Mouse (Mus musculus) limb, embryonic 11.5 days (tissue): ENCODE measurements around the gene Gapdhs. TPM values are rescaled to one million over a fixed set of nuclear protein-coding genes. Genes with fewer than 3 reads are reported as not detected.

Source experiments
- ATAC-seq: fragments of 200-750 bp; cut with Nextera tagmentation; 2 replicates; pipeline ENCODE4 v1.8.0; 2017; ENCODE audit warnings: low read depth; ENCODE audit not compliant: insufficient number of reproducible peaks, low FRiP score, low TSS enrichment
- DNase-seq: peaks from one replicate; pipeline ENCODE4 v3.0.0-alpha.2; 2015; ENCODE audit warnings: low spot score
- H3K27ac ChIP-seq: fragments of 300-500 bp; sonication (generic); replicated peaks from 2 replicates; pipeline ENCODE4 v1.5.1; 2014; ENCODE audit warnings: low read depth, mild to moderate bottlenecking, low read length
- H3K27me3 ChIP-seq: fragments of 300-500 bp; sonication (generic); 2 replicates; pipeline ENCODE4 v1.6.1; 2014; ENCODE audit warnings: mild to moderate bottlenecking, low read length, mixed read lengths; ENCODE audit not compliant: control insufficient read depth, insufficient read depth
- H3K36me3 ChIP-seq: fragments of 300-500 bp; sonication (generic); 2 replicates; pipeline ENCODE4 v1.6.1; 2014; ENCODE audit warnings: mild to moderate bottlenecking, low read length, moderate library complexity, mixed read lengths; ENCODE audit not compliant: control insufficient read depth, insufficient read depth
- H3K4me1 ChIP-seq: fragments of 300-500 bp; sonication (generic); 2 replicates; pipeline ENCODE4 v1.6.1; 2014; ENCODE audit warnings: low read length, mixed read lengths; ENCODE audit not compliant: control insufficient read depth, insufficient read depth
- H3K4me2 ChIP-seq: fragments of 300-500 bp; sonication (generic); 2 replicates; pipeline ENCODE4 v1.6.1; 2014; ENCODE audit warnings: low read depth, mild to moderate bottlenecking, moderate library complexity; ENCODE audit not compliant: severe bottlenecking
- H3K4me3 ChIP-seq: fragments of 300-500 bp; sonication (generic); 2 replicates; pipeline ENCODE4 v1.5.1; 2014; ENCODE audit warnings: low read depth, low read length
- H3K9ac ChIP-seq: fragments of 300-500 bp; sonication (generic); 2 replicates; pipeline ENCODE4 v1.6.1; 2014; ENCODE audit warnings: mild to moderate bottlenecking, low read length
- H3K9me3 ChIP-seq: fragments of 300-500 bp; sonication (generic); 2 replicates; pipeline ENCODE4 v1.6.1; 2016; ENCODE audit warnings: low read length; ENCODE audit not compliant: control insufficient read depth
- WGBS: fragments of 180-500 bp; shearing (Covaris S2); extraction: QIAGEN DNeasy Blood & Tissue Kit; methylation state at CpG from one replicate; pipeline ENCODE4 v1.1.7; 2014; 5-methylcytosine and 5-hydroxymethylcytosine counted together
- polyA plus RNA-seq: library from polyadenylated mRNA; unstranded; fragments of >200 nt; fragmentation: Nextera tagmentation; extraction: Ambion mirVana; gene quantifications from 2 replicates; pipeline ENCODE4 v1.2.1, GENCODE M21; 2014

Gene Gapdhs
- polyA plus RNA-seq, 1 experiment from 2014 or later: 0.47 TPM

DNA sequence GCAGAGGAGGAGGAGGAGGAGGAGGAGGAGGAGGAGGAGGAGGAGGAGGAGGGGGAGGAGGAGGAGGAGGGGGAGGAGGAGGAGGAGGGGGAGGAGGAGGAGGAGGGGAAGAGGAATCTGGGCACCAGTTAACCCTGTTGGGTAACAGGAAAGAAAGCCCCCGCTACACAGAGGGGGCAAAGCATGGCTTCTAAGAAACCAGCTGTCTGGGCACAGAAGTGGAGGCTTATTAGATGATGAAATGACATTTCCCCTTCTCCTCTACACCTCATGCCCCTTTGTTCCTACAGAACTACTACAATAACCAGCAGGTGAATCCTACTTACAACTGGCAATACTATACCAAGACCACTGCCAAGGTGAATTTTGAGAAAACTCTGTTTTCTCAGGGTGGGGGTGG is 34.4 kb upstream of the Gapdhs start:
- ATAC-seq: no peak
- Histone ChIP-seq H3K27ac (no peak overlapping the region), H3K36me3 (no peaks in the 10 kb centered on the region), H3K27me3 (no peaks in the 10 kb centered on the region), H3K9me3 (no peaks in the 10 kb centered on the region), H3K4me3 (no peak overlapping the region), H3K9ac (no peak overlapping the region), H3K4me2 (no peak overlapping the region), H3K4me1 (no peaks in the 10 kb centered on the region)
- no peak for DNase-seq
- 60% methylated on average over 1 of the region's 1 CpGs for WGBS

DNA sequence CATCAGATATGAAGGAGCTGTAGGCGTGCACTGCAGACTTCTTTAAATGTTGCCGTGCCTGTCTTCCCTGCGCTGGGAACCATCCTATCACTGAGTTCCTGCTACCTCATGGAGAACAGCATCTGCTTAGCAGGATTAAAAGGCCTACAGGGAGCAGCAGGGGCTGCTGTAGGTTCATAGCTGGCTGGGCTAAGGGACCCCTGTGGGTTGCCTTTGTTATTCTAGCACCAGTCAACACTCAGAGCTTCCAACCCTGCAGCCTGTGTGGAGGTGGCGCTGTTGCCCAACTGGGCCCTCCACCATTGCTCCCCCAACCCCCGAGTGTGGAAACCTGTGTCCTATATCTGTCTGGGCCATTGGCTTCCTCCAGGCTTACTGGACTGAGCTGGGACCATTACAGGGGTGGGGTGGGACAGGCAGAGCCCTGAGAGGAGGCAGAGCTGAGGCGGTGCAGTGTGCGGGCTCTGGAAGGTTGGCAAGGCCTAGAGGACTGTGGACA is 33.6 kb upstream of the Gapdhs start:
- ATAC-seq: no peak
- Histone ChIP-seq H3K27me3 (no peaks in the 10 kb centered on the region), H3K27ac (no peak overlapping the region), H3K9ac (no peak overlapping the region), H3K4me2 (no peak overlapping the region), H3K4me1 (no peaks in the 10 kb centered on the region), H3K4me3 (no peak overlapping the region), H3K9me3 (no peaks in the 10 kb centered on the region), H3K36me3 (no peaks in the 10 kb centered on the region)
- no peak for DNase-seq
- WGBS: 52% methylated on average over 7 of the region's 7 CpGs

DNA sequence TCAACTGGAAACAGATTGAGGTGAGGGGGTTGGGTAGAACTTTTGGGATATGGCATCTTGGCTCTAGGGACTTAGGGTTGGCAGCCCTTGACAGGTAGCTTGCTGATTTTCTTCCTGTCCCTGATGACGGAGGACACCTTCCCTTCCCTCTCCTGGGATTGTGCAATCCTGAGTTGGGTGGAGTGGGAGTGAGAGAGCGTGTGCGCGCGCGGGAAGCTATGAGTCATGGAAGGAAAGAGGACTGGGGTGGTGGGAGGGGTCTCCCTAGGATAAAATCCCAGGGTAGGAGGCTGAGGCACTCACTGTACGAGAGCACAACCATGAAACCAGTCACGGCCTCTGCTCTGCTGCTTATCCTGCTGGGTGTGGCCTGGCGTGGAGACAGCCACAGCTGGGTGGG is 32.6 kb upstream of the Gapdhs start:
- no peak overlapping the region for H3K27ac ChIP-seq
- H3K4me1 ChIP-seq: no peaks in the 10 kb centered on the region
- H3K9ac ChIP-seq: no peak overlapping the region
- H3K9me3 ChIP-seq: no peaks in the 10 kb centered on the region
- DNase-seq (no peak), ATAC-seq (no peak)
- 90% methylated on average over 9 of the region's 9 CpGs for WGBS
- H3K4me2 ChIP-seq: no peak overlapping the region
- H3K4me3 ChIP-seq: no peak overlapping the region
- no peaks in the 10 kb centered on the region for H3K36me3 ChIP-seq
- H3K27me3 ChIP-seq: no peaks in the 10 kb centered on the region

DNA sequence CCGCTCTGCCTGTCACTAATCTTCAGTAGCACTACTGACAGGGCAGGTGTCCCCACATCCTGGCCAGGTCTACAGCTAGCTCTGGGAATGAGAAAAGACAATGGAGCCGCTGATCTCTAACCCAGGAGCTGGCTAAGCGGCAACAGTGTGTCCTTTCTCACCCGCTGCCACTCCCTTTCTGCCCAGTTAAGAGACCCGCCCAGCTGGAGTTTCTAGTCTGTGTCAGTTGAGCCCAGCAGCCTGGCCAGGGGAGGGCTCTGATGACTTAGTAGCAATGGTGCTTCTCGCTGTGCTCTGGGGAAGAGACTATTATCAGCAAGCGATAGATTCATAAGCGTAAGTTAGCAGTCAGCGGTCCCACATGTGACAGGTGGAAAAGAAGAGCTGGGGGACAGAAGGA is 25.8 kb upstream of the Gapdhs start:
- no peak for ATAC-seq
- DNase-seq: no peak
- WGBS: 42% methylated on average over 9 of the region's 9 CpGs
- Histone ChIP-seq H3K27me3 (no peaks in the 10 kb centered on the region), H3K27ac (no peak overlapping the region), H3K4me3 (no peak overlapping the region), H3K36me3 (no peaks in the 10 kb centered on the region), H3K4me2 (no peak overlapping the region), H3K9me3 (no peaks in the 10 kb centered on the region), H3K9ac (no peak overlapping the region), H3K4me1 (no peaks in the 10 kb centered on the region)

DNA sequence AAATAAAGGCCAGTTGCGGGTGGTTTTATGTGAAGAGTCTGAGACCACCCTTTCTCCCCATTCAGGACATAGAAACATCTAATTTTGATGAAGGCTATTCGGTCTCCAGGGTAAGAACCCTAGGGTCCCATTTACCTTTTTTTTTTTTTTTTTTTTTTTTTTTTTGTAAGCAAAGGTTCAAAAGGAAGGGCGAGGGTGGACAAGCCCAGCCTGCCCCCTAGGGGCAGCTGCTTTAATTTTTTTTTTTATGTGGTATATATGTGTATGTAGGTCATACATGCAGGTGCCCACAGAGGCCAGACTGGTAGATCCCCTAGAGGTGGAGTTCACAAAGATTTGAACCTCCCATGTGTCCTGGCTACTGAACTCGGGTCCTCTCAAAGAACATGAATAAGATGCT is 22.9 kb upstream of the Gapdhs start:
- Histone ChIP-seq H3K4me3 (no peak overlapping the region), H3K36me3 (no peaks in the 10 kb centered on the region), H3K4me1 (no peaks in the 10 kb centered on the region), H3K9ac (no peak overlapping the region), H3K27ac (no peak overlapping the region), H3K9me3 (no peaks in the 10 kb centered on the region), H3K27me3 (no peaks in the 10 kb centered on the region), H3K4me2 (no peak overlapping the region)
- ATAC-seq (no peak), DNase-seq (no peak)
- WGBS: 94% methylated on average over 4 of the region's 4 CpGs

DNA sequence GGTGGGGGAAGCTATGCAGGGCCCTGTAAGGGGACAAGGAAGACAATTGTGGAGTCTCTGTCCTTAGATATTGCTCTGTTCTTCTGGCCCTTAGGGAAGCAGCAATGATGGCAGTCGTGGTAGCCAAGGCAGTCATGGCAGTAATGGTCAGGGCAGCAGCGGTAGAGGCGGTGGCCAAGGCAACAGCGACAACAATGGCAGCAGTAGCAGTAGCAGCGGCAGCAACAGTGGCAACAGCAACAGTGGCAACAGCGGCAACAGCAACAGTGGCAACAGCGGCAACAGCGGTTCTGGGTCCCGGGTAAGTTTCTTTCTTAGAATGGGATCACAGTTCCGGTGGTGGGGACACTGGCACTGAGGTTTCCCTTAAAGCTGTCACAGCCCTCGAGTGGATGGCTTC is 21.7 kb upstream of the Gapdhs start:
- no peak overlapping the region for H3K4me2 ChIP-seq
- no peaks in the 10 kb centered on the region for H3K36me3 ChIP-seq
- no peaks in the 10 kb centered on the region for H3K4me1 ChIP-seq
- 49% methylated on average over 11 of the region's 11 CpGs for WGBS
- no peak overlapping the region for H3K4me3 ChIP-seq
- DNase-seq (no peak), ATAC-seq (no peak)
- no peak overlapping the region for H3K9ac ChIP-seq
- no peaks in the 10 kb centered on the region for H3K27me3 ChIP-seq
- H3K27ac ChIP-seq: no peak overlapping the region
- H3K9me3 ChIP-seq: no peaks in the 10 kb centered on the region

DNA sequence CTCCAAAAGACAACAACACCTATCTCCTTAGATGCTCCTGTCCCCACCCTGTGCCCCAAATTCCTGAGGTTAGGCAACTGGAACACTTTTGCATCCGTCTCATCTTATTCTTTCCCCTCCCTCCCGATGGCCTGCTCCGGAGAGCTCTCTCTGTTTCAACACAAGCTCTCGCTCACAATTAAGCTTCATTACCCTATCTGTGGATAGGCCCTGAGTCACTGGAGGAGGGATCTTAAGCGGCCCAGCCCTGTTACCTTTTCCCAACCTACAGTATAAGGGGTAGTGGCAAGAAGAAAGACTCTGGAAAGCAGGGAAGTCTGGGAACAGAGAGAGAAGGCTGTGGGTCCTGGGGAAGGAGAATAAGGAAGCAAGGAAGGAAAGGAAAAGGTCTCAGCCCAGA is 20.0 kb upstream of the Gapdhs start, which contains the start of gene Dmkn:
Gene Dmkn, plus strand, starts transcription at position 301 of the 400 bp plus-strand sequence.
- H3K9ac ChIP-seq: no peak within 1 kb of the TSS
- WGBS: 50% methylated on average over 5 of the region's 5 CpGs
- DNase-seq (no peak), ATAC-seq (no peak)
- H3K4me3 ChIP-seq: no peak within 1 kb of the TSS
- no peak within 1 kb of the TSS for H3K27ac ChIP-seq
- H3K9me3 ChIP-seq: no peaks in the 10 kb centered on the region
- H3K36me3 ChIP-seq: no peaks in the 10 kb centered on the region
- no peaks in the 10 kb centered on the region for H3K27me3 ChIP-seq
- no peaks in the 10 kb centered on the region for H3K4me1 ChIP-seq
- no peak within 1 kb of the TSS for H3K4me2 ChIP-seq

DNA sequence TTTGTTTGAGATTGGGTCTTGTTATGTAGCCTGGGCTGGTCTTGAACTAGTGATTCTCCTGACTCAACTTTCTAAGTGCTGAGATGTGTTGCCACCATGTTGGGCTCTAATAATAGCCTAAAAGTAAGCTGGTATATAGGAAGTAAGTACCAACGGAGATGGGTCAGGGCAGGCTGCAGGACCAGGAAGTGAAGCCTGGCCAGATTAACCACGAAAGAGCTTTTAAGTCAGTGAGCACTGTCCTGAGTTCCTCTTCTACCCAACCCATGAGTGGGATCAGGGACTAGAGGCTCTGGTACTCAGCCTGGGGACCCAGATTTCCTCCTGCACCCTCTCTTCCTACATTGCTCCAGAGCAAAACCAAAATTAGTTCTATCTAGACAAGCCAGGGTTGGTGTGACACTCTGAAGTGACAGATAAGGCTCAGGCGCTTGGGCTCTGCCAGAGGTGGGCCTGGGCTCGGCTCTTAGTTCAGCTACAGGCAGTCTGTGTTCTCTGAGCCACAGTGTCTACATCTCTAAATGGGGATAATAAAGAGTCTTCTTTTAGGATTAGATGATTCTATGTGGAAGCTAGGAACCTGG is 18.4 kb upstream of the Gapdhs start:
- H3K36me3 ChIP-seq: no peaks in the 10 kb centered on the region
- H3K4me3 ChIP-seq: no peak overlapping the region
- H3K27ac ChIP-seq: no peak overlapping the region
- no peaks in the 10 kb centered on the region for H3K9me3 ChIP-seq
- no peak overlapping the region for H3K9ac ChIP-seq
- no peak for DNase-seq
- H3K4me1 ChIP-seq: no peaks in the 10 kb centered on the region
- no peak overlapping the region for H3K4me2 ChIP-seq
- ATAC-seq: no peak
- H3K27me3 ChIP-seq: no peaks in the 10 kb centered on the region
- WGBS: 81% methylated on average over 4 of the region's 4 CpGs

DNA sequence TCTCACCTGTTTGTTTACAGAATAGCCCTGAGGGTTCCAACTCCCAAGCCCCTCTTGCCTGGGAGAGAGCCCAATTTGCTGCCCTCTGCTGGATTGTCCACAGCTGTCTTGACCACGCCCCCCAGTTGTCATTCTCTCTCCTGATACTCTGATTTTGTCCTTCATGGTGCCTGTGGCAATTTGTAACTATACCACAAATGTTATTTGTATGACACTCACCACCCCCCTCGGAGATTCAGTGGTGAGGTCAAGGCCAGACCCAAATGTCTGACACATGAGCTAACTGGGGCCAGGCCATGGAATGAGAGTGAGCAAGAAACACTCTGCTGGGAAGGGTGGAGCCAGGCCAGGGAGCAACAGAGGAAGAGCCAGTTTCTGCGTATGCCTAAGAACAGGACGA is 15.4 kb upstream of the Gapdhs start:
- peak; percentile 57 for DNase-seq
- H3K9me3 ChIP-seq: no peaks in the 10 kb centered on the region; the same call in 1 of the 2 replicates

More for the DNA sequence above, 15.4 kb upstream of the Gapdhs start:
- H3K4me3 ChIP-seq: no peak overlapping the region
- no peaks in the 10 kb centered on the region for H3K27me3 ChIP-seq
- ATAC-seq: no peak
- WGBS: 41% methylated on average over 4 of the region's 4 CpGs
- no peaks in the 10 kb centered on the region for H3K4me1 ChIP-seq
- H3K27ac ChIP-seq: no peak overlapping the region
- no peaks in the 10 kb centered on the region for H3K36me3 ChIP-seq
- H3K4me2 ChIP-seq: no peak overlapping the region
- H3K9ac ChIP-seq: no peak overlapping the region
